Mouse (Mus musculus) C2C12 (cell line): Measurements from ENCODE around the gene Ccdc141. TPM values are rescaled to one million over a fixed set of nuclear protein-coding genes. Genes with fewer than 3 reads are reported as not detected.

Source experiments
- H3K27me3 ChIP-seq: one replicate; pipeline ENCODE4 v1.6.1; 2011; ENCODE audit not compliant: control insufficient read depth, insufficient read depth, insufficient read length
- H3K36me3 ChIP-seq: one replicate; pipeline ENCODE4 v1.6.1; 2011; ENCODE audit not compliant: control insufficient read depth, insufficient read depth
- H3K4me3 ChIP-seq: one replicate; pipeline ENCODE4 v1.5.1; 2011; ENCODE audit warnings: mild to moderate bottlenecking, control low read depth; ENCODE audit not compliant: poor library complexity, insufficient read depth, severe bottlenecking
- H3K79me2 ChIP-seq: one replicate; pipeline ENCODE4 v1.6.1; 2011; ENCODE audit not compliant: control insufficient read depth, insufficient read depth
- H3K79me3 ChIP-seq: one replicate; pipeline ENCODE4 v1.6.1; 2011; ENCODE audit warnings: low read depth, control low read depth
- H3ac ChIP-seq: one replicate; pipeline ENCODE3; 2011; ENCODE audit warnings: low read depth; ENCODE audit not compliant: control insufficient read depth, insufficient read length
- CEBPB ChIP-seq: IDR thresholded peaks from one replicate; pipeline ENCODE4 v1.6.1; 2011; ENCODE audit warnings: low read depth, mild to moderate bottlenecking, control low read depth, moderate library complexity
- CTCF ChIP-seq: IDR thresholded peaks from one replicate; pipeline ENCODE4 v1.5.1; 2011; ENCODE audit not compliant: control insufficient read depth, insufficient read depth, insufficient read length
- FOSL1 ChIP-seq: IDR thresholded peaks from one replicate; pipeline ENCODE4 v1.8.0; 2011; ENCODE audit warnings: mild to moderate bottlenecking, low read length; ENCODE audit not compliant: poor library complexity, insufficient read depth, severe bottlenecking
- MAX ChIP-seq: IDR thresholded peaks from one replicate; pipeline ENCODE4 v1.6.1; 2011; ENCODE audit warnings: mild to moderate bottlenecking, control low read depth
- MYOD1 ChIP-seq: IDR thresholded peaks from one replicate; pipeline ENCODE4 v1.6.1; 2011; ENCODE audit warnings: low read depth; ENCODE audit not compliant: control insufficient read depth, insufficient read length
- MYOG ChIP-seq: IDR thresholded peaks from one replicate; pipeline ENCODE4 v1.6.1; 2011; ENCODE audit not compliant: control insufficient read depth, insufficient read length; ENCODE audit errors: extremely low read depth
- USF1 ChIP-seq: IDR thresholded peaks from one replicate; pipeline ENCODE4 v1.6.1; 2011; ENCODE audit warnings: low read depth, mild to moderate bottlenecking, control low read depth, moderate library complexity
- polyA plus RNA-seq: library from polyadenylated mRNA; unstranded; fragments of >200 nt; fragmentation: generic; extraction: Trizol; gene quantifications from one replicate; pipeline ENCODE4 v1.2.1, GENCODE M21; 2012; ENCODE audit warnings: missing spikeins

Ccdc141 gene
- polyA plus RNA-seq, 1 experiment = 0.77 TPM

- Histone ChIP-seq H3K79me2 (no peaks in the 10 kb centered on the region), H3K27me3 (no peaks in the 10 kb centered on the region), H3ac (no peak overlapping the region), H3K79me3 (no peaks in the 10 kb centered on the region), H3K4me3 (no peak overlapping the region), H3K36me3 (no peaks in the 10 kb centered on the region)
- TF ChIP-seq MAX = no peak
- TF ChIP-seq CEBPB = no peak
- no peak for TF ChIP-seq USF1
- TF ChIP-seq MYOG = no peak
- TF ChIP-seq CTCF = no peak
- no peak for TF ChIP-seq MYOD1
- no peak for TF ChIP-seq FOSL1
Observed at GRCm38 (mm10) chr2:77056367-77056766, 114.1 kb downstream of the Ccdc141 start.

- TF ChIP-seq USF1 (no peak), CEBPB (no peak), MYOD1 (no peak), CTCF (no peak), MAX (no peak), MYOG (no peak), FOSL1 (no peak)
- no peaks in the 10 kb centered on the region for H3K79me2 ChIP-seq
- no peaks in the 10 kb centered on the region for H3K27me3 ChIP-seq
- no peaks in the 10 kb centered on the region for H3K36me3 ChIP-seq
- no peak overlapping the region for H3K4me3 ChIP-seq
- no peaks in the 10 kb centered on the region for H3K79me3 ChIP-seq
- H3ac ChIP-seq = no peak overlapping the region
Observed at GRCm38 (mm10) chr2:77042912-77043311, 127.5 kb downstream of the Ccdc141 start.

- no peak for TF ChIP-seq MYOG
- no peak for TF ChIP-seq MAX
- TF ChIP-seq CEBPB = no peak
- TF ChIP-seq MYOD1 = no peak
- no peak for TF ChIP-seq USF1
- TF ChIP-seq FOSL1 = no peak
- TF ChIP-seq CTCF = no peak
- no peak overlapping the region for H3ac ChIP-seq
- H3K27me3 ChIP-seq = no peaks in the 10 kb centered on the region
- no peaks in the 10 kb centered on the region for H3K36me3 ChIP-seq
- no peaks in the 10 kb centered on the region for H3K79me3 ChIP-seq
- no peak overlapping the region for H3K4me3 ChIP-seq
- H3K79me2 ChIP-seq = no peaks in the 10 kb centered on the region
Observed at GRCm38 (mm10) chr2:77039683-77040082, 130.8 kb downstream of the Ccdc141 start.

- H3K79me2 ChIP-seq = no peaks in the 10 kb centered on the region
- H3K36me3 ChIP-seq = no peaks in the 10 kb centered on the region
- H3K79me3 ChIP-seq = no peaks in the 10 kb centered on the region
- H3ac ChIP-seq = no peak overlapping the region
- no peak for TF ChIP-seq CTCF
- TF ChIP-seq MYOG = no peak
- no peak for TF ChIP-seq USF1
- TF ChIP-seq MYOD1 = no peak
- TF ChIP-seq MAX = no peak
- no peak for TF ChIP-seq FOSL1
- TF ChIP-seq CEBPB = no peak
- no peak overlapping the region for H3K4me3 ChIP-seq
- H3K27me3 ChIP-seq = no peaks in the 10 kb centered on the region
Observed at GRCm38 (mm10) chr2:77039281-77039680, 131.2 kb downstream of the Ccdc141 start.

GRCm38 (mm10) chr2:77037211-77037610 is 133.2 kb downstream of the Ccdc141 start:
- TF ChIP-seq FOSL1 (no peak), MAX (no peak), MYOD1 (no peak), CTCF (no peak), MYOG (no peak), USF1 (no peak), CEBPB (no peak)
- no peaks in the 10 kb centered on the region for H3K79me3 ChIP-seq
- H3ac ChIP-seq = no peak overlapping the region
- no peak overlapping the region for H3K4me3 ChIP-seq
- no peaks in the 10 kb centered on the region for H3K27me3 ChIP-seq
- no peaks in the 10 kb centered on the region for H3K36me3 ChIP-seq
- no peaks in the 10 kb centered on the region for H3K79me2 ChIP-seq

GRCm38 (mm10) chr2:77034112-77034511 is 136.3 kb downstream of the Ccdc141 start:
- no peaks in the 10 kb centered on the region for H3K79me3 ChIP-seq
- no peak for TF ChIP-seq FOSL1
- TF ChIP-seq USF1 = no peak
- no peak for TF ChIP-seq CEBPB
- no peak for TF ChIP-seq CTCF
- no peak for TF ChIP-seq MYOD1
- TF ChIP-seq MYOG = no peak
- no peak for TF ChIP-seq MAX
- no peak overlapping the region for H3ac ChIP-seq
- no peaks in the 10 kb centered on the region for H3K27me3 ChIP-seq
- no peak overlapping the region for H3K4me3 ChIP-seq
- H3K79me2 ChIP-seq = no peaks in the 10 kb centered on the region
- no peaks in the 10 kb centered on the region for H3K36me3 ChIP-seq
